Mouse (Mus musculus) neural tube, embryonic 10.5 days (tissue): ENCODE data around the gene H2-DMa.

ENCODE experiments used
- DNase-seq: peaks from one replicate; pipeline ENCODE4 v3.0.0-alpha.2; 2017; ENCODE audit warnings: low spot score; ENCODE audit errors: extremely low spot score

Gene H2-DMa

GRCm38 (mm10) chr17:34102831-34103230 lies 16.5 kb upstream of the H2-DMa start:
- no peak for DNase-seq

DNA sequence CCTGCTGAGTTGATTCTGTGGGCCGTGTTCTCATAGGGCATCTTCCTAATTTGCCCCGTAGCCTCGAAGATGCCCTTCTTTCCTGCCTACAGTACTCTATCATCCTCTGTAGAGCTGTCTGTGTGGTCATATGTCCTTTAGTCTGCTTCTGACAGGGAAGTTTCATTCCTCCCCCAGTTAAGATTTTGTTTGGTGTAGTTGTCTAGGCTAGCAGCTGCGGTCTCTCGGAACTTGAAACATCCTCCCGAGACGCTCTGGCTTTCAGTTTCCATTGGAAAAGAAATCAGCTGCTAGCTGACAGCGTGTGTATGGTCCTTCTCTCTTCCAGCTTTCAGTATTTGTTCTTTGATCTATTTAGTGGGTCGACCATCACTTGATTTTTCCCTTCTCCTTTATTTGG lies 14.5 kb upstream of the H2-DMa start:
- no peak for DNase-seq

- no peak for DNase-seq
These were observed 12.8 kb upstream of the H2-DMa start for GRCm38 (mm10) chr17:34106555-34106954.

DNA sequence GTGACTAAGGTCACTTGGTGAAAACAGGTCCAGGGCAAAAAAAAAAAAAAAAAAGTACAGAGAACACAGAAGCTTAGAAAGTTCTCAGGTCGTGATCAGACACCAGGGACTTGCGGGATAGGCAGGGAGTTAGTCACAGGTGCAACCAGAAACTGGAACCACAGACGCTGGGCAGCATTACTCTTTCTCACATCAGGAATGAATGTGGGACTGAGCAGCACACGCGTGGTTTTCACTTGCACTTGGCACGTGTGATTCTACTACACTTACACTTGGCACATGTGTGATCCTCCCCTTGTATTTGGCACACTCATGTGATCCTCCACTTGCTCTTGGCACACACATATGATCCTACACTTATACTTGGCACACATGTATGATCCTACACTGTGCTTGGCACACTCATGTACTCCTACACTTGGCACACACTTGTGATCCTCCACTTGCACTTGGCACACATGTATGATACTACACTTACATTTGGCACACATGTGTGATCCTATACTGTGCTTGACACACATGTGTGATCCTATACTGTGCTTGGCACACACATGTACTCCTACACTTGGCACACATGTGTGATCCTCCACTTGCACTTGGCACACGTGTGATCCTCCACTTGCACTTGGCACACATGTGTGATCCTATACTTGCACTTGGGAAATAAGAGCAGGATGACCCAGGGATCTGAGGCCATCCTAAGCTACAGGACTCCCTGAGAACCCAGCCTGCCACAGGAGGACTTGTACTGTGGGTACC lies 12.1 kb upstream of the H2-DMa start:
- DNase-seq: no peak

- no peak for DNase-seq
These were observed 10.9 kb upstream of the H2-DMa start for GRCm38 (mm10) chr17:34108460-34108859.

GRCm38 (mm10) chr17:34109038-34109805 lies 10.1 kb upstream of the H2-DMa start:
- no peak for DNase-seq

- no peak for DNase-seq
These were observed 9.5 kb upstream of the H2-DMa start for GRCm38 (mm10) chr17:34109806-34110195.

DNA sequence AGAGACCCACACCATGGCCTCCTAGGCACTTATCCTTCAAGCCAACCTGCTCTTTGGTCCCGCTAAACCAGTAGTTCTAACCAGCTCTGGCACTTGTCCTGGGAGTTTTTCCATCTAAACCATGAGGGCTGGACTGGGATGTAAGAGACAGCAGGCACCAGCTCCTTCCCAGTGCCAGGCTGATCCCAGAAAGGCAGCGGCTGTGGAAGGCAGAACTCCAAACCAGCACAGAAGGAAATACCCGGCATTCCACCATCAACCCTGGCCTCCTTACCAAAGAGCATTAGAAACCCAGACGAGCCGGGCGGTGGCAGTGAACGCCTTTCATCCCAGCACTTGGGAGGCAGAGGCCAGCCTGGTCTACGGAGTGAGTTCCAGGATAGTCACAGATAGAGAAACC lies 9.0 kb upstream of the H2-DMa start:
- no peak for DNase-seq

DNA sequence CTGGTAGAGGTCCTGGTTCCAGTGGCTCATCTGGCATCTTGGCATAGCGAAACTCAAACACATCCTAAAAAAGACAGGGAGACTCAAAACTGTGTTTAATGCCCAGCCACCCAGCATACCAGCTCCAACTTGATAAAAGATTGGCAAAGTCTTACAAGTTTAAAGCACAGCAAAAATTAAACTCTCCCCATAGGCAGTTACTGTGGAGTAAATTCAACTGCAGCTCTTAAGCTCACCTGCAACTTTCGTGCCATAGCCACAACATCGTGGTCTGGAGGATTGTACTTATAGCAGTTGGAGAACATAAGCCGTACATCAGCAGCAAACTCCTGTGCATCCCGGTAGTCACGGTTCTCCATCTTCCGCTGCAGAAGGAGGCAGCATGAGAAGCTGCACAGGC lies 5.2 kb upstream of the H2-DMa start:
- DNase-seq: no peak

- DNase-seq: no peak
These were observed 2.5 kb upstream of the H2-DMa start for GRCm38 (mm10) chr17:34116736-34117370.

DNA sequence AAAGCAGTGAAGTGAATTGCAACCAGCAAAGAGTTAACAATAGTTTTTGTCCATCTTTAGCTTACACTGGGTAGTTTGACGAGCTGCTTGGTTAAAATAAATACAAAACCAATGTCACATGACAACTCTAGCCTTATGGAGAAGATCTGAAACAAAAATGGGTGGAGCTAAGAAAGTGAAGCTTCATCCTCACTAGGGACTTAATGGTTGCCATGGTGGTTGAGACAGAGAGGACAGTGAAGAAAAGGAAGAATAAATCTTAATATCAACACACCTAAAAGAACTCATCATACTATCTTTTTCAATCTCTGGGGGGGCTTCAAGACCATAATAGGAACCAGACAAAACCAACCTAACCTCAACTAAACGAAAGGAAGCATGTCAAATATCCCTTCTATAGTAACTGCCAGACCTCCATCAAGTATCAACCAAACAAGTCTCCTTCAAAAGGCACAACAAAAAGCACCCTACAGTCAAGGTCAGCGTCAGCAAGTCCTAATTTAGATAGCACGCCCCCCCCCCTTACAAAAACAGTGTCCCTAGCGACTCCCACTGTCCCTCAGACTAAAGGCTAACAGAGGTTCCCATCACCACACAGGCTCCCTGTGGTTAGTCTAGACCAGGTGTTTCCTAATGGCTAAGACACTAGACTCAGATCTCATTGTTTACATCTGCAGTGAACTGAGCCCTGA lies 1.8 kb upstream of the H2-DMa start:
- DNase-seq: no peak

- DNase-seq: peak; percentile 47
These were observed 1.0 kb upstream of the H2-DMa start for GRCm38 (mm10) chr17:34118113-34118872.

GRCm38 (mm10) chr17:34118873-34119248 lies 480 bp upstream of the H2-DMa start:
- DNase-seq: no peak

GRCm38 (mm10) chr17:34120180-34120723 lies 911 bp downstream of the H2-DMa start:
- DNase-seq: peak; percentile 89

- no peak for DNase-seq
These were observed 1.5 kb downstream of the H2-DMa start for GRCm38 (mm10) chr17:34120814-34121171.

DNA sequence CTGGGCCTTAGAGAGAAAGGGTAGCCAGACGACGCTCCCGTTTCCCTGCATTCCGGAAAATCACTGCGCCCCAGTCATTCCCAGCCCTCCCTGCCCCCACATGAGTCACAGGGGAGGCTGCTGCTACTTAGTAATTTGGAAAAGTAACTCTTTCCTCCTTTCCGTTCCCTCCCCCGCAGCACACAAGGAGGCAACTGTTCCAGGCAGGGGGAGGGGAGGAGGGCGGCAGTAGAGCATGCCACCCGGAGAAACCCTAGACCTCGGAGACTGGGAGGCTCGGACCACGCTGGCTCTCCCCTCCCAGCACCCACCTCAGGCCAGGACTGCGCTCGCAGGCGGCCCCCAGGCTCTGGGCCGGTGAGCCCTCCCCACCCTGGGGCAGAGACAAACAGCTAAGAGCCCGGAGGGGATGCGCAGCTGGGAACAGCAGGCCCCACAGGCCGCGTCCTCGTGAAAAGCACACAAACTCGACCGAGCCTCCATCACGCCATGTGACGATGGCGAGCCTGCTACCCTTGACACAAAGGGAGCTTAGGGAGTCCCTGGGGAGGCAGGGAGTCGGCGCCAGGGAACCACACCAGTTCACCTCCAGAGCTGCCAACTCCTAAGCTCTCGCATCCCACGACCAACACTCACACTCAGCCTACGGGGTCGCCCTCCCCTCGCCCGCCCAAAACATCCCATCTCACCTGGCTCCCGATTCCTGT lies 2.0 kb downstream of the H2-DMa start:
- DNase-seq: peak; percentile 88

DNA sequence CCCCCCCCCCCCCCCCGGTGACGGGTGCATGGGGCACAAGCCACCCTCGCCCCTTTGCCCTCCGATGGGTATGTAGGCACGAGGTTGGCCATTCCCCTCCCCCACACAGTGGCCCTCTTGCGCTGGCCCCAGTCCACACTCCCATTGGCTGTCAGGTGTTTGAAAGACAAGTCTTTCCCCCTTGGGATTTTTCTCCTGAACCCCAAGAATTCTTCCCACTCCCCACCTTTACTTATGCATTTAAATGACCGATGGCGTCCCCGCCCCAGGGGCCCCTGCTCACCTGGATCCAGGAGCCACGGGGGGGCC lies 2.5 kb downstream of the H2-DMa start:
- no peak for DNase-seq

GRCm38 (mm10) chr17:34122188-34122984 lies 3.0 kb downstream of the H2-DMa start, which contains the start of gene Brd2:
TSS of gene Brd2 (minus strand) at chr17:34122634.
- DNase-seq: peak; percentile 99

- no peak for DNase-seq
These were observed 3.8 kb downstream of the H2-DMa start for GRCm38 (mm10) chr17:34123111-34123510.
